Mouse (Mus musculus) midbrain, embryonic 14.5 days (tissue): ENCODE measurements around the gene Galt. TPM values are rescaled to one million over a fixed set of nuclear protein-coding genes. Genes with fewer than 3 reads are reported as not detected.
"Not testable (repeated sequence)": the region's sequence is repeated elsewhere in the genome, so short reads cannot be mapped to it uniquely, and the experiment has no call there.

Experiments used
- ATAC-seq: fragments of 200-750 bp; cut with Nextera tagmentation; 2 replicates; pipeline ENCODE4 v1.8.0; 2017; ENCODE audit warnings: moderate number of reproducible peaks, moderate library complexity; ENCODE audit not compliant: low FRiP score, low TSS enrichment
- DNase-seq: peaks from one replicate; pipeline ENCODE4 v3.0.0-alpha.2; 2015
- H3K27ac ChIP-seq: fragments of 300-500 bp; sonication (generic); replicated peaks from 2 replicates; pipeline ENCODE4 v1.5.1; 2014; ENCODE audit warnings: mild to moderate bottlenecking, low read depth, low read length, moderate library complexity
- H3K27me3 ChIP-seq: fragments of 300-500 bp; sonication (generic); 2 replicates; pipeline ENCODE4 v1.6.1; 2014; ENCODE audit warnings: low read length, control low read depth, mixed read lengths; ENCODE audit not compliant: control insufficient read depth, insufficient read depth
- H3K36me3 ChIP-seq: fragments of 300-500 bp; sonication (generic); 2 replicates; pipeline ENCODE4 v1.6.1; 2014; ENCODE audit warnings: low read length, control low read depth; ENCODE audit not compliant: control insufficient read depth, insufficient read depth
- H3K4me1 ChIP-seq: fragments of 300-500 bp; sonication (generic); 2 replicates; pipeline ENCODE4 v1.6.1; 2014; ENCODE audit warnings: mild to moderate bottlenecking, antibody characterized with exemption, low read length, control low read depth; ENCODE audit not compliant: control insufficient read depth, insufficient read depth
- H3K4me2 ChIP-seq: fragments of 300-500 bp; sonication (generic); 2 replicates; pipeline ENCODE4 v1.6.1; 2014; ENCODE audit warnings: mild to moderate bottlenecking, low read length, moderate library complexity
- H3K4me3 ChIP-seq: fragments of 300-500 bp; sonication (generic); replicated peaks from 2 replicates; pipeline ENCODE4 v1.5.1; 2014; ENCODE audit warnings: low read depth, low read length
- H3K9ac ChIP-seq: fragments of 300-500 bp; sonication (generic); replicated peaks from 2 replicates; pipeline ENCODE4 v1.6.1; 2014; ENCODE audit warnings: mild to moderate bottlenecking, low read length, moderate library complexity
- H3K9me3 ChIP-seq: fragments of 300-500 bp; sonication (generic); 2 replicates; pipeline ENCODE4 v1.6.1; 2016; ENCODE audit warnings: low read length, control low read depth, mixed read lengths; ENCODE audit not compliant: control insufficient read depth
- whole genome bisulfite sequencing: fragments of 180-500 bp; shearing (Covaris S2); extraction: QIAGEN DNeasy Blood & Tissue Kit; methylation state at CpG from one replicate; pipeline ENCODE4 v1.1.7; 2014; 5-methylcytosine and 5-hydroxymethylcytosine counted together
- polyA plus RNA-seq: library from polyadenylated mRNA; unstranded; fragments of >200 nt; fragmentation: Nextera tagmentation; extraction: Ambion mirVana; gene quantifications from 2 replicates; pipeline ENCODE4 v1.2.1, GENCODE M21; 2014

The Galt gene
- polyA plus RNA-seq, 1 experiment from 2014 or later: 38.8 TPM

- H3K27me3 ChIP-seq, H3K36me3 ChIP-seq, H3K4me2 ChIP-seq, H3K9me3 ChIP-seq, H3K4me3 ChIP-seq, H3K27ac ChIP-seq, ATAC-seq, H3K9ac ChIP-seq, DNase-seq, H3K4me1 ChIP-seq: not testable (repeated sequence)
- 23% methylated on average over 8 of the region's 9 CpGs for WGBS
These were observed 26.2 kb downstream of the Galt start for GRCm38 (mm10) chr4:41781271-41781670.

DNA sequence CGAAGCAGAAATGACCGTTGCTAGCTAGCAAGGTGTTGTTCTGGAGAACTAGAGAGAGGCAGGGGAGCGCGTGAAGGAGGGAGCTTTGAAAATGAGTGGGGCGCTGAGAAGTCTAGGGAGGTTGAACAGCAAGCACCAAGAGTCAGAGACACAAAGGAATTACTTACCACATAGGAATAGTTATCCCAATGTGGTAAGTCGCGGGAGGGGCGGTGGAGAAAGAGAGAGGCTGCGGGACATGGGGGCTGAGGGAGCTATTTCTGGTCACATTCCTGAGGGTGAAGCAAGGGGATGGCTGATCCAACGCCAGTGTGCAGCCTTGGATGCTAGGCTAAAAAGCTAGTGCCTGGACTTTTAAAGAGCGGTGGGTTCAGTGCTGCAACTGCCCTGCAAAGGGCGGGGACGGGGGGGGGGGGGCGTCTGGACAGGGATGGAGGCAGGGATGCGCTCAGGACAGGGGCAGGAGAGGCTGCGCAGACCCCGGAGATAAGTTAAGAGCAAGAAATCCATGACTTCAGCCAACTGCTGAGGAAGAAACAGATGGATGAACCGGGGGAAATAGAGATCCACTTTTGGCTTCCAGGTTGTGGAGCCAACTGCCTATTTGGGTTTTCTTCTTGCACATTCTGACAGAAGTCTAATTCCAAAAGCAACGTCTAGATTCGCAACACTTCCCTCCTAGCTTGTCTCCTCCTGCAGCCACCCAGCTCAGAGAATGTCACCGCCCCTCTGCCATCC is 26.9 kb downstream of the Galt start:
- H3K4me1 ChIP-seq, H3K27ac ChIP-seq, H3K36me3 ChIP-seq, H3K9ac ChIP-seq, ATAC-seq, H3K4me3 ChIP-seq, H3K4me2 ChIP-seq, DNase-seq, H3K27me3 ChIP-seq, H3K9me3 ChIP-seq: not testable (repeated sequence)
- WGBS: 18% methylated on average over 16 of the region's 21 CpGs

DNA sequence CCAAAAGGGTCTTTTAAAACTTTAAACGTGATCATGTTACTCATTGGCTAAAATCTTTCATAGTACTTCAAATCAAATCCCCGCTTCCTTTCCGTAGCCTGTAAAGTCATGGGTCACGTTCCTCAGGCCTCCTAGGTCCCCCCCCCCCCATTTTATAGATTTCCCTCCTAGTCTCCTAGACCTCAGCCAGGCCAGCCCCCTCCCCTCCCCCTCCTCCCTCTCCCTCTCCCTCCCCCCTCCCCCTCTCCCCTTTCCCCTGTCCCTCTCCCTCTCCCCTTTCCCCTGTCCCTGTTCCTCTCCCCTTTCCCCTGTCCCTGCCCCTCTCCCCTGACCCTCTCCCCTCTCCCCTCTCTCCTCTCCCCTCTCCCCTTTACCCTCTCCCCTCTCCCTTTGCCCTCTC is 27.7 kb downstream of the Galt start:
- not testable (repeated sequence) for DNase-seq, H3K27me3 ChIP-seq, ATAC-seq, H3K4me3 ChIP-seq, H3K36me3 ChIP-seq, H3K27ac ChIP-seq, H3K4me1 ChIP-seq, H3K4me2 ChIP-seq, H3K9ac ChIP-seq, H3K9me3 ChIP-seq
- WGBS: 17% methylated on average over 4 of the region's 4 CpGs

DNA sequence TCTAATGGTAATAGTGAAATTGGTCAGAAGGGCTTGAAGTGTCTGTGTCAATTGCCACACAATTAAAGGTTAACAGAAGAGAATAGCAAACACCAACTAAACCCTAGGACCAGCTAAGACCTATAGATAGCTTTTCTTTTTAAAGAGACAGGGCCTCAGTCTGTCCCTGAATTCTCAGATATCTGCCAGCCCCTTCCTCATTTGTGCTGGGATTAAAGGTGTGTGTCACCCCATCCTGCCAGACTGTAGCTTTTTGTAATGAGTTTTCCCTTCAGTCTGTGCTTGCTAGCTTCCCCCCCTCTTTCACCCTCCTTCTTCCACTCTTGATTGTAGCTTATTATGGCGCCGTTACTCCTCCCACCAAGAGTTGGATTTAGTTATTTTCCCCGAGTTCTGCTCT is 28.2 kb downstream of the Galt start:
- H3K4me1 ChIP-seq, H3K4me3 ChIP-seq, H3K4me2 ChIP-seq, H3K27ac ChIP-seq, H3K9me3 ChIP-seq, DNase-seq, H3K9ac ChIP-seq, H3K27me3 ChIP-seq, H3K36me3 ChIP-seq, ATAC-seq: not testable (repeated sequence)
- WGBS: 19% methylated on average over 3 of the region's 3 CpGs

Other genes starting within 250 kb of the Galt start
- gene 1110017D15Rik, start 237.9 kb upstream of the Galt start, polyA plus RNA-seq: 12.9 and 13.2 TPM in 2 replicates
- gene Fam219a, start 185.7 kb upstream of the Galt start, polyA plus RNA-seq: 19.9 and 22.3 TPM in 2 replicates
- gene Dnaic1, start 185.5 kb upstream of the Galt start, polyA plus RNA-seq: 2.0 and 2.8 TPM in 2 replicates
- gene Enho, start 114.9 kb upstream of the Galt start, polyA plus RNA-seq: 121 and 154 TPM in 2 replicates
- gene Cntfr, start 58.1 kb upstream of the Galt start, polyA plus RNA-seq: 23.9 and 46.8 TPM in 2 replicates
- gene Il11ra1, start 55.2 kb upstream of the Galt start, polyA plus RNA-seq: 28.1 and 32.1 TPM in 2 replicates
- gene Rpp25l, start 41.7 kb upstream of the Galt start, polyA plus RNA-seq: 62.2 and 64.1 TPM in 2 replicates
- 249 and 299 TPM in 2 replicates for gene Dctn3, start 32.1 kb upstream of the Galt start, polyA plus RNA-seq
- 0.47 and 0.70 TPM in 2 replicates for gene Arid3c, start 24.1 kb upstream of the Galt start, polyA plus RNA-seq
- 52.7 and 55.4 TPM in 2 replicates for gene Sigmar1, start 929 bp downstream of the Galt start, polyA plus RNA-seq
- gene Ccl27a, start 19.0 kb downstream of the Galt start, polyA plus RNA-seq: 241 and 335 TPM in 2 replicates
- not detected in 2 replicates for gene Gm21541, start 148.4 kb downstream of the Galt start, polyA plus RNA-seq
- 7.1 and 9.2 TPM in 2 replicates for gene Gm20878, start 186.3 kb downstream of the Galt start, polyA plus RNA-seq
- 1.3 and 1.6 TPM in 2 replicates for gene Fam205a4, start 210.8 kb downstream of the Galt start, polyA plus RNA-seq